In the genomic region with DNA sequence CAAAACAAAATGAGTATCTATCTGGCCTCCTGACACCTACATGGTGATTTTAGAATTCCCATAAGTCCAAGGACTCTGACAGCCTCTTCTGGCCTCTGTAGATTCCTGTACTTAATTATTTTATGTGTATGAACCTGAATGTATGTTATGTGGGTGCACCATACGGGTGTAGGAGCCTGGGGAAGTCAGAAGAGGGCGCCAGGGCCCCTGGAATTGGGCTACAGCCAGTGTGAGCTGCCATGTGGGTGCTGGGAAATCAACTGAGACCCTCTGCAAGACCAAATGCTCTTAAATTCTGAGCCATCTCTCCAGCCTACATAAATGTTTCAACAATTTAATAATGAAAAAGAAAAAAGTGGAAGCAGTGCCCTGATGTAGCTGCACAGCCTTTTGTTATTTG, we compare ENCODE assay signal across 14 mouse cellular contexts. TPM values are rescaled to one million over a fixed set of nuclear protein-coding genes. Genes with fewer than 3 reads are reported as not detected.
DNase-seq lines count a peak whose midpoint lies in the region; ATAC-seq and TF ChIP-seq lines count a peak whose summit lies in the region.
"Had no signal": no experiment of that assay in that cellular context is flagged by ENCODE, and none has a peak within 500 bp of the region (broad histone marks: within the 10 kb centered on the region; RNA-seq: fewer than 3 reads in every experiment).

No protein-coding gene starts in this region.

- ATAC-seq in intestine, embryonic 14.5 days (replicated peaks; ENCODE audit: low FRiP score, low TSS enrichment, low read depth) = no peak
- ATAC-seq in intestine, embryonic 15.5 days = no peak
- ATAC-seq in neural tube, embryonic 15.5 days (ENCODE audit: low FRiP score) = no peak
- ATAC-seq in intestine, postnatal 0 days = no peak
- ATAC-seq: midbrain, embryonic 15.5 days had no signal

- H3K27ac ChIP-seq in intestine, embryonic 14.5 days (ENCODE audit: low read depth) = no peak overlapping the region
- H3K27ac ChIP-seq in intestine, embryonic 15.5 days = no peak overlapping the region
- no peak overlapping the region for H3K27ac ChIP-seq in neural tube, embryonic 15.5 days (replicated peaks)
- H3K27ac ChIP-seq in embryonic facial prominence, embryonic 10.5 days (replicated peaks) = no peak overlapping the region
- H3K27ac ChIP-seq in intestine, postnatal 0 days (ENCODE audit: low read depth, low read length) = no peak overlapping the region
- H3K27ac ChIP-seq: embryonic facial prominence, embryonic 13.5 days; midbrain, embryonic 15.5 days had no signal

- H3K4me1 ChIP-seq in intestine, embryonic 14.5 days (replicated peaks; ENCODE audit: control insufficient read depth, insufficient read depth, low read length) = no peaks in the 10 kb centered on the region
- H3K4me1 ChIP-seq in intestine, embryonic 15.5 days (replicated peaks) = 0 out of 2 replicates have a peak, but pooled peaks cover 2% of the 10 kb centered on the region
- no peaks in the 10 kb centered on the region for H3K4me1 ChIP-seq in neural tube, embryonic 15.5 days
- H3K4me1 ChIP-seq in embryonic facial prominence, embryonic 10.5 days = no peaks in the 10 kb centered on the region
- no peaks in the 10 kb centered on the region for H3K4me1 ChIP-seq in intestine, postnatal 0 days (replicated peaks; ENCODE audit: control insufficient read depth, insufficient read depth, low read length)
- H3K4me1 ChIP-seq: embryonic facial prominence, embryonic 13.5 days; midbrain, embryonic 15.5 days had no signal

- peak; percentile 35 for DNase-seq in intestine, embryonic 14.5 days (ENCODE audit: low spot score)
- DNase-seq in neural tube, embryonic 10.5 days (ENCODE audit: extremely low spot score, low spot score) = peak; percentile 10
- peak; percentile 8 for DNase-seq in embryonic facial prominence, embryonic 10.5 days (ENCODE audit: low spot score)
- no peak for DNase-seq in left cerebral cortex, adult 8-10 months (ENCODE audit: low spot score in 2 of 2)
- DNase-seq: cerebellum, adult 11 months; heart, postnatal 36 days; kidney, postnatal 36 days; lung, embryonic 14.5 days; right cerebral cortex, postnatal 14 days had no signal

- no peak overlapping the region for H3K9ac ChIP-seq in intestine, embryonic 14.5 days (ENCODE audit: low read length)
- H3K9ac ChIP-seq in intestine, embryonic 15.5 days = no peak overlapping the region
- no peak overlapping the region for H3K9ac ChIP-seq in neural tube, embryonic 15.5 days (replicated peaks)
- H3K9ac ChIP-seq in intestine, postnatal 0 days (ENCODE audit: low read depth, low read length) = no peak overlapping the region
- H3K9ac ChIP-seq: embryonic facial prominence, embryonic 13.5 days; lung, embryonic 14.5 days; midbrain, embryonic 15.5 days had no signal

- H3K4me2 ChIP-seq in intestine, embryonic 14.5 days (ENCODE audit: low read length) = no peak overlapping the region
- no peak overlapping the region for H3K4me2 ChIP-seq in intestine, embryonic 15.5 days (replicated peaks)
- H3K4me2 ChIP-seq in neural tube, embryonic 15.5 days = no peak overlapping the region
- no peak overlapping the region for H3K4me2 ChIP-seq in intestine, postnatal 0 days (replicated peaks; ENCODE audit: low read depth)
- H3K4me2 ChIP-seq: embryonic facial prominence, embryonic 13.5 days; lung, embryonic 14.5 days; midbrain, embryonic 15.5 days had no signal

- no peak; the same call in 1 of the 2 replicates for TF ChIP-seq CTCF in intestine, postnatal 0 days (IDR thresholded peaks at IDR 0.05; ENCODE audit: low read depth)

- H3K9me3 ChIP-seq in intestine, embryonic 14.5 days (ENCODE audit: control insufficient read depth, low read length) = no peaks in the 10 kb centered on the region; the same call in 1 of the 2 replicates
- H3K9me3 ChIP-seq in intestine, embryonic 15.5 days = no peaks in the 10 kb centered on the region
- H3K9me3 ChIP-seq in neural tube, embryonic 15.5 days (replicated peaks) = 0 out of 2 replicates have a peak, but pooled peaks cover 3% of the 10 kb centered on the region
- peaks cover 7% of the 10 kb centered on the region; the same call in 1 of the 2 replicates for H3K9me3 ChIP-seq in embryonic facial prominence, embryonic 10.5 days
- no peaks in the 10 kb centered on the region for H3K9me3 ChIP-seq in intestine, postnatal 0 days (ENCODE audit: control insufficient read depth)
- H3K9me3 ChIP-seq: midbrain, embryonic 15.5 days had no signal

- H3K36me3 ChIP-seq in intestine, embryonic 14.5 days (ENCODE audit: control insufficient read depth, insufficient read depth, low read length) = no peaks in the 10 kb centered on the region
- H3K36me3 ChIP-seq in intestine, embryonic 15.5 days = no peaks in the 10 kb centered on the region
- no peaks in the 10 kb centered on the region for H3K36me3 ChIP-seq in neural tube, embryonic 15.5 days
- no peaks in the 10 kb centered on the region for H3K36me3 ChIP-seq in embryonic facial prominence, embryonic 10.5 days (replicated peaks)
- H3K36me3 ChIP-seq in intestine, postnatal 0 days (ENCODE audit: control insufficient read depth, insufficient read depth) = no peaks in the 10 kb centered on the region
- H3K36me3 ChIP-seq: embryonic facial prominence, embryonic 13.5 days; midbrain, embryonic 15.5 days had no signal

- 52% methylated on average over 2 of the region's 2 CpGs for WGBS in intestine, embryonic 14.5 days
- WGBS in intestine, embryonic 15.5 days = 31% methylated on average over 2 of the region's 2 CpGs
- 42% methylated on average over 2 of the region's 2 CpGs for WGBS in neural tube, embryonic 15.5 days
- 37% methylated on average over 2 of the region's 2 CpGs for WGBS in embryonic facial prominence, embryonic 10.5 days
- WGBS in intestine, postnatal 0 days = 48% methylated on average over 2 of the region's 2 CpGs

- H3K4me3 ChIP-seq in intestine, embryonic 14.5 days (ENCODE audit: low read depth, low read length) = no peak overlapping the region
- no peak overlapping the region for H3K4me3 ChIP-seq in intestine, embryonic 15.5 days (replicated peaks)
- no peak overlapping the region for H3K4me3 ChIP-seq in neural tube, embryonic 15.5 days (replicated peaks)
- H3K4me3 ChIP-seq in embryonic facial prominence, embryonic 10.5 days = no peak overlapping the region
- H3K4me3 ChIP-seq in intestine, postnatal 0 days (ENCODE audit: low read depth, low read length) = no peak overlapping the region
- H3K4me3 ChIP-seq: embryonic facial prominence, embryonic 13.5 days; midbrain, embryonic 15.5 days had no signal

- no peaks in the 10 kb centered on the region for H3K27me3 ChIP-seq in intestine, embryonic 14.5 days (replicated peaks; ENCODE audit: control insufficient read depth, insufficient read depth, low read length)
- H3K27me3 ChIP-seq in intestine, embryonic 15.5 days (replicated peaks) = no peaks in the 10 kb centered on the region
- no peaks in the 10 kb centered on the region for H3K27me3 ChIP-seq in neural tube, embryonic 15.5 days (replicated peaks)
- H3K27me3 ChIP-seq in embryonic facial prominence, embryonic 10.5 days (replicated peaks; ENCODE audit: low read depth, poor library complexity, severe bottlenecking) = no peaks in the 10 kb centered on the region
- H3K27me3 ChIP-seq in intestine, postnatal 0 days (replicated peaks; ENCODE audit: control insufficient read depth, insufficient read depth, low read length) = no peaks in the 10 kb centered on the region
- H3K27me3 ChIP-seq: embryonic facial prominence, embryonic 13.5 days; midbrain, embryonic 15.5 days had no signal

RNA-seq across cellular contexts. Expression of gene Actg1, which starts 10.9 kb away (rescaled TPM):
- 2,797 and 3,021 TPM in 2 replicates for polyA plus RNA-seq in intestine, embryonic 14.5 days (2014; fragmentation: Nextera tagmentation; extraction: Ambion mirVana)
- polyA plus RNA-seq in intestine, embryonic 15.5 days (2015; fragmentation: Nextera tagmentation; extraction: Ambion mirVana) = 2,607 and 2,658 TPM in 2 replicates
- 3,602 and 3,776 TPM in 2 replicates for polyA plus RNA-seq in neural tube, embryonic 15.5 days (2015; fragmentation: Nextera tagmentation; extraction: Ambion mirVana)
- polyA plus RNA-seq in embryonic facial prominence, embryonic 10.5 days (2016; fragmentation: Nextera tagmentation; extraction: Ambion mirVana) = 3,067 and 3,150 TPM in 2 replicates
- 1,000 to 10,000 TPM; 1,267 to 1,347 (median 1,329) TPM for total RNA-seq in left cerebral cortex, adult 8-10 months (2022)
- 1,513 and 1,605 TPM in 2 replicates for polyA plus RNA-seq in intestine, postnatal 0 days (2015; fragmentation: Nextera tagmentation; extraction: Ambion mirVana)

RNA-seq across cellular contexts. Expression of gene Fscn2, which starts 23.9 kb away (rescaled TPM):
- 0.12 and 0.65 TPM in 2 replicates for polyA plus RNA-seq in intestine, embryonic 14.5 days (2014; fragmentation: Nextera tagmentation; extraction: Ambion mirVana)
- polyA plus RNA-seq in intestine, embryonic 15.5 days (2015; fragmentation: Nextera tagmentation; extraction: Ambion mirVana) = 0.18 TPM in 1 of 2 replicates, not detected in the other
- 0.64 and 1.4 TPM in 2 replicates for polyA plus RNA-seq in neural tube, embryonic 15.5 days (2015; fragmentation: Nextera tagmentation; extraction: Ambion mirVana)
- 0.10 and 0.19 TPM in 2 replicates for polyA plus RNA-seq in embryonic facial prominence, embryonic 10.5 days (2016; fragmentation: Nextera tagmentation; extraction: Ambion mirVana)
- total RNA-seq in left cerebral cortex, adult 8-10 months (2022) = 1 to 10 TPM in 1 of 4 experiments, under 1 TPM in 1, not detected in 2; 0.37 to 1.2 TPM
- polyA plus RNA-seq in intestine, postnatal 0 days (2015; fragmentation: Nextera tagmentation; extraction: Ambion mirVana) = 0.14 and 0.16 TPM in 2 replicates
- total RNA-seq: heart, postnatal 36 days had no signal

RNA-seq across cellular contexts. Expression of gene Faap100, which starts 41.1 kb away (rescaled TPM):
- 32.6 and 37.0 TPM in 2 replicates for polyA plus RNA-seq in intestine, embryonic 14.5 days (2014; fragmentation: Nextera tagmentation; extraction: Ambion mirVana)
- polyA plus RNA-seq in intestine, embryonic 15.5 days (2015; fragmentation: Nextera tagmentation; extraction: Ambion mirVana) = 24.2 and 29.4 TPM in 2 replicates
- 71.6 and 81.5 TPM in 2 replicates for polyA plus RNA-seq in neural tube, embryonic 15.5 days (2015; fragmentation: Nextera tagmentation; extraction: Ambion mirVana)
- 38.3 and 39.0 TPM in 2 replicates for polyA plus RNA-seq in embryonic facial prominence, embryonic 10.5 days (2016; fragmentation: Nextera tagmentation; extraction: Ambion mirVana)
- total RNA-seq in left cerebral cortex, adult 8-10 months (2022) = 10 to 100 TPM; 14.0 to 17.2 (median 14.9) TPM
- 9.7 and 11.7 TPM in 2 replicates for polyA plus RNA-seq in intestine, postnatal 0 days (2015; fragmentation: Nextera tagmentation; extraction: Ambion mirVana)

Comparison
In these comparisons a context has a peak if more than half of its experiments do, and no peak if none do; other contexts are left out.
1. DNase-seq: peak in intestine, embryonic 14.5 days (single experiment), neural tube, embryonic 10.5 days (single experiment) and embryonic facial prominence, embryonic 10.5 days (single experiment); none in left cerebral cortex, adult 8-10 months (0 of 2).